Mouse (Mus musculus): ENCODE results near the gene Kctd13.
"Not testable (repeated sequence)": the region's sequence is repeated elsewhere in the genome, so short reads cannot be mapped to it uniquely, and the experiment has no call there.

The Kctd13 gene

GRCm38 (mm10) chr7:126928384-126929037 lies at the start of gene Kctd13:
Gene Kctd13 (plus strand): TSS chr7:126928879.
- in situ Hi-C loops (cut with MboI; ENCODE audit: unreplicated experiment in 2 of 2) = no loop called here

- in situ Hi-C loops (cut with MboI; ENCODE audit: unreplicated experiment in 2 of 2) = no loop called here
Observed at GRCm38 (mm10) chr7:126881040-126881439, 47.6 kb upstream of the Kctd13 start.

GRCm38 (mm10) chr7:126883731-126884181 lies 44.9 kb upstream of the Kctd13 start:
- in situ Hi-C loops (cut with MboI; ENCODE audit: unreplicated experiment in 2 of 2) = no loop called here

- in situ Hi-C loops (cut with MboI; ENCODE audit: unreplicated experiment in 2 of 2) = no loop called here
Observed at GRCm38 (mm10) chr7:126884286-126885164, 44.2 kb upstream of the Kctd13 start, which contains the start of gene Taok2. Gene Taok2 (minus strand): TSS chr7:126884703.

GRCm38 (mm10) chr7:126887281-126887680 lies 41.4 kb upstream of the Kctd13 start:
- in situ Hi-C loops (cut with MboI; ENCODE audit: unreplicated experiment in 2 of 2) = no loop called here

- in situ Hi-C loops (cut with MboI; ENCODE audit: unreplicated experiment in 2 of 2) = no loop called here
Observed at GRCm38 (mm10) chr7:126888852-126889251, 39.8 kb upstream of the Kctd13 start.

- in situ Hi-C loops (cut with MboI; ENCODE audit: unreplicated experiment in 2 of 2) = no loop called here
Observed at GRCm38 (mm10) chr7:126896912-126897311, 31.8 kb upstream of the Kctd13 start.

- in situ Hi-C loops (cut with MboI; ENCODE audit: unreplicated experiment in 2 of 2) = no loop called here
Observed at GRCm38 (mm10) chr7:126897390-126898101, 31.1 kb upstream of the Kctd13 start.

- in situ Hi-C loops (cut with MboI; ENCODE audit: unreplicated experiment in 2 of 2) = no loop called here
Observed at GRCm38 (mm10) chr7:126898102-126898990, 30.3 kb upstream of the Kctd13 start.

GRCm38 (mm10) chr7:126899781-126900180 lies 28.9 kb upstream of the Kctd13 start:
- in situ Hi-C loops (cut with MboI; ENCODE audit: unreplicated experiment in 2 of 2) = not testable (repeated sequence)

GRCm38 (mm10) chr7:126905590-126905989 lies 23.1 kb upstream of the Kctd13 start:
- in situ Hi-C loops (cut with MboI; ENCODE audit: unreplicated experiment in 2 of 2) = no loop called here

GRCm38 (mm10) chr7:126914844-126915243 lies 13.8 kb upstream of the Kctd13 start:
- in situ Hi-C loops (cut with MboI; ENCODE audit: unreplicated experiment in 2 of 2) = no loop called here

GRCm38 (mm10) chr7:126918356-126918755 lies 10.3 kb upstream of the Kctd13 start:
- in situ Hi-C loops (cut with MboI; ENCODE audit: unreplicated experiment in 2 of 2) = not testable (repeated sequence)

GRCm38 (mm10) chr7:126919973-126920372 lies 8.7 kb upstream of the Kctd13 start:
- in situ Hi-C loops (cut with MboI; ENCODE audit: unreplicated experiment in 2 of 2) = no loop called here

- in situ Hi-C loops (cut with MboI; ENCODE audit: unreplicated experiment in 2 of 2) = no loop called here
Observed at GRCm38 (mm10) chr7:126921563-126921962, 7.1 kb upstream of the Kctd13 start.

GRCm38 (mm10) chr7:126922624-126923060 lies 6.0 kb upstream of the Kctd13 start, which contains the start of gene Tmem219:
Gene Tmem219 (minus strand): TSS chr7:126922917.
- in situ Hi-C loops (cut with MboI; ENCODE audit: unreplicated experiment in 2 of 2) = no loop called here

GRCm38 (mm10) chr7:126923999-126924398 lies 4.7 kb upstream of the Kctd13 start:
- in situ Hi-C loops (cut with MboI; ENCODE audit: unreplicated experiment in 2 of 2) = no loop called here

- in situ Hi-C loops (cut with MboI; ENCODE audit: unreplicated experiment in 2 of 2) = no loop called here
Observed at GRCm38 (mm10) chr7:126926299-126926698, 2.4 kb upstream of the Kctd13 start.

- in situ Hi-C loops (cut with MboI; ENCODE audit: unreplicated experiment in 2 of 2) = no loop called here
Observed at GRCm38 (mm10) chr7:126929046-126929445, 367 bp downstream of the Kctd13 start.

GRCm38 (mm10) chr7:126932652-126933051 lies 4.0 kb downstream of the Kctd13 start:
- in situ Hi-C loops (cut with MboI; ENCODE audit: unreplicated experiment in 2 of 2) = no loop called here

Data from v-Abl transformed pro-B cells (cell line).